Mouse (Mus musculus): Measurements from ENCODE around the gene Sspn.

Gene Sspn

DNA sequence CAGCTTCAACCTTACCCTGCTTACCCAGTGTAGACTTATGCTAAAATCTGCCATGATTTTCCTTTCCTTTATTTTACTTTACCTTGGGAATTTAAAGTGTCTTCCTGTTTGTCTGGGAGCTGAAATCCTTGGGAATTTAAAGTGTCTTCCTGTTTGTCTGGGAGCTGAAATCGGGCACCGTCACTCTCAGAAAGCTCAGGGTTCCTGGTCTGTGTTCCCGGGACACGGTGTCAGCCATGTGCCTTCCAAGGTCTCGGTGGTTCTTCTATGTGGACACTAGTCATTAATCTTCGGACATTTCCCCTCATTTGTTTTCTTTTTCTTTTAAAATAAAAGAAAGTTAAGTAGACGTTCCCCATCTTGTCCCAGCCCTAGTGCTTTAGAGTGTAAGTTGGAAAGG is 43.3 kb downstream of the Sspn start:
- H3K36me3 ChIP-seq (ENCODE audit: control insufficient read depth, insufficient read depth, low read length, poor library complexity, severe bottlenecking) = no peaks in the 10 kb centered on the region
- no peak for DNase-seq (ENCODE audit: low read depth, low spot score)
- no peaks in the 10 kb centered on the region for H3K27me3 ChIP-seq (ENCODE audit: control insufficient read depth, insufficient read depth, low read length, poor library complexity, severe bottlenecking)

DNA sequence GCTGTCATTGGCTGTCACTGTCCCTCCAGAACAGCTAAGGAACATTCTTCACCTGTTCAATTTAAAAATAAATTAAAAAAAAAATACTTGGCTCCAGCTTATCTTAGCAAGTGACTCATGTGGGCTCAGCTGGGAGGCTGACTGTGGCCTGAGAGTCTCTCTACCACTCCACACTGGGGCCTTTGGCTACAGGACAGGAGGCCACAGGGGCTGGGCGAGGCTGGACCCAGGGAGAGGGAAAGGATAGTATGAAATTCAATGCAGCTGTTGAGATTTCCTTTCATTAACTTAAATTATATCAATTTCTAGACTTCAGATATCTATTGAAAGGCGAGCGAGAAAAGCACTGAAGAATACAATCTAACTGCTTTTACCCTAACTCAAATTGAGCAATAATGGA is 45.9 kb downstream of the Sspn start:
- no peak for DNase-seq (ENCODE audit: low read depth, low spot score)
- Histone ChIP-seq H3K36me3 (ENCODE audit: control insufficient read depth, insufficient read depth, low read length, poor library complexity, severe bottlenecking) (no peaks in the 10 kb centered on the region), H3K27me3 (ENCODE audit: control insufficient read depth, insufficient read depth, low read length, poor library complexity, severe bottlenecking) (no peaks in the 10 kb centered on the region)

DNA sequence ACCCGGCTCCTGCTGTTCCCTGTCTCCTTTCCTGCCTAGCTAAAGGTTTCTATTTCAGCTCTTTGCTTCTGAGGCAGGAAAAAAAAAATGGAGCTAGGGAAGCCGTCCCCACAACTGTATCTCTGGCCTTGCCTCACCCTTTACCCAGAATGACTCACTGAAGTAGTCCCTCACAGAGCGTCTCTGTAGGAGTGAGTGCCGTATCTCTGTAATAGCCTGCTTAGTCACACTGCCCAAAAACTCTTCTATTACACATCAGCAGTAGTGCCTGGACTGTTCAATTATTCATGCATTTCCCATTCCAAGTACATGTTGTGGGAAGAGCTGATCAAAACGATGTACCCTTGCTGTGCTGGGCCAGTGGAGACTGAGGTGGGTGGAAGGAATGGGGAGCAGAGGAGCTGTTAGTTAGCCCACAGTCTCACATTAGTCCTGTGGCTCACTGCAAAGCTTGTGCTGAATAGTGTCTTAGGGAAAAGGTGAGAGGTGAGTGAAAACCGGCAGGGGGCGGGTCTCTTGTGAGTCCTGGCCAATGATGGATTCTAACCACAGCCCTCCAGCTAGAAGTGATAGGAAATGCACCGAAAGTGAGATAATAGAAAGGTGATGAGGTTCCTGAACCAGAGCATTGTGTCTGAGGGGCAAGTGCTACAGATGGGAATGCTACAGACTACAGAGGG is 46.5 kb downstream of the Sspn start:
- Histone ChIP-seq H3K27me3 (ENCODE audit: control insufficient read depth, insufficient read depth, low read length, poor library complexity, severe bottlenecking) (no peaks in the 10 kb centered on the region), H3K36me3 (ENCODE audit: control insufficient read depth, insufficient read depth, low read length, poor library complexity, severe bottlenecking) (no peaks in the 10 kb centered on the region)
- DNase-seq (ENCODE audit: low read depth, low spot score) = no peak

DNA sequence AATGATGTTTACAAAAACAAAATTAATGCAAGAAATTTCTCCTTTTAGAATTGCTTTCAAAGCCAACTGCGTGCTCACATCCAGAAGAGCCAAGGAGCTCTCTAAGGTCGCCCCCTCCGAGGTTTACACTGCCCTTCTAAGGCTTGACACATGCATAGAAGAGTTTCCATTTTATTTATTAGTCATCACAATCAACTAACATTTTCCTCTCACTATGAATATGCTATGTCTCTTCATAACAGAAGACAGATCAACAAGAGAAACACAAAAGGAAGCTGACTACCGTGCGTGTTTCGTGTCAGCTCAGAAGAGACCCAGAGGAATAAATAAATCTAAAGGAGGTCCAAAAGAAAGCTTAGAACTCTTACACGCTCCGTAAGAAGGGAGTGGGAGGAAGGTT is 49.6 kb downstream of the Sspn start:
- Histone ChIP-seq H3K36me3 (ENCODE audit: control insufficient read depth, insufficient read depth, low read length, poor library complexity, severe bottlenecking) (no peaks in the 10 kb centered on the region), H3K27me3 (ENCODE audit: control insufficient read depth, insufficient read depth, low read length, poor library complexity, severe bottlenecking) (no peaks in the 10 kb centered on the region)
- DNase-seq (ENCODE audit: low read depth, low spot score) = no peak

DNA sequence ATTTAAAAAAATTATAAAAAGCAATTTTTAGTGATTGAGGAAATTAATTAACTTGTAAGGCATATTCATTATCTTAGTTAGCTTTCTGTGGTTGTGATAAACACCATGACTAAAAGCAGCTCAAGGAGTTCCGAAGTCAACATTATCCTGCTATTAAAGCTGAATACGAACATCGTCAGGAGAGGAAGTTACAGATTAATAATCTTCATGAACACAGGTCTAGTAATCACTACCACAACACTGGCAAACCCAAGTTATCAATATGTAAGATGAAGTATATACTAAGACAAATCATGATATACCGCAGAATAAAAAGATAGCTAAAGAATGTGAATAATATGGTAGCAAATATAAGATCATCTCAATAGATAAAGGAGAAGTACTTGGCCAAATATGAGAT is 50.9 kb downstream of the Sspn start:
- Histone ChIP-seq H3K27me3 (ENCODE audit: control insufficient read depth, insufficient read depth, low read length, poor library complexity, severe bottlenecking) (no peaks in the 10 kb centered on the region), H3K36me3 (ENCODE audit: control insufficient read depth, insufficient read depth, low read length, poor library complexity, severe bottlenecking) (no peaks in the 10 kb centered on the region)
- no peak for DNase-seq (ENCODE audit: low read depth, low spot score)

DNA sequence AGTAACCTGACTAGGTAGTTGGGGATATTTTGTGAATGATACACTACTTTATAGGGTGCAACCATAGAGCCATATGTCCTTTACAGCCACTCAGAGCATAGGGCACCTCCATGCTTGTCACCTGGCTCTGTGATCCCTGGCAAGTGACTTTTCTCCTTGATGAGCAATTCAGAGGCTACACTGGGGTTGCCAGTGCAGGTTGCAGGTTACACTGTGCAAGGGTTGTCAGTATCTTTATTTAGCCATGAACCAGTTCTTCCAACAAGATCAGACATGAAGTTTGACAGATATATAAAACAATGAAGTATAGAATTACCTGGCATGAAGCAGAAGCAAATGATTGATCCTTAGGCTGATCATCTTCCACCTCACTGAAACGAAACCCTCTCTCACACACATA is 59.1 kb downstream of the Sspn start:
- no peaks in the 10 kb centered on the region for H3K27me3 ChIP-seq (ENCODE audit: control insufficient read depth, insufficient read depth, low read length, poor library complexity, severe bottlenecking)
- no peak for DNase-seq (ENCODE audit: low read depth, low spot score)
- H3K36me3 ChIP-seq (ENCODE audit: control insufficient read depth, insufficient read depth, low read length, poor library complexity, severe bottlenecking) = no peaks in the 10 kb centered on the region

DNA sequence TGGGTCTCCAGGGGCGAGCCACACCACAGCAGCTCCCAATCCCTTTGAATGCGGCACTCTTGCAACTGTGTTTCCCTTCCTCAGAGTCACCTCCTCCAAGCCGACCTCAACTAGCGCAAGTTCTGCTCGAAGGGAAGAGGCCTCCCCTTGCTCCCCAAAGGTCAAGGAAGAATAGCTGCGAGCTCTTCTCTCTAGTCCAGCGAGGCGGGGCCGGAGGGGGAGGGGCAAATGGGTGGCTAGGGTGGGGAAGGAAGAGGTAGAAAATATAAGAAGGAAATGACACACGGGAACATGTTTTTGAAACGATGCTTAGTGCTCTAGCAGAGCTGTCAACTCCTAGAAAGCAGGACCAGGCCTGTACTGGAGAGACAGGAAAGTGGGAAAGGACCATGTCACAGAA is 61.1 kb downstream of the Sspn start:
- no peaks in the 10 kb centered on the region for H3K27me3 ChIP-seq (ENCODE audit: control insufficient read depth, insufficient read depth, low read length, poor library complexity, severe bottlenecking)
- DNase-seq (ENCODE audit: low read depth, low spot score) = peak; percentile 12
- no peaks in the 10 kb centered on the region for H3K36me3 ChIP-seq (ENCODE audit: control insufficient read depth, insufficient read depth, low read length, poor library complexity, severe bottlenecking)

DNA sequence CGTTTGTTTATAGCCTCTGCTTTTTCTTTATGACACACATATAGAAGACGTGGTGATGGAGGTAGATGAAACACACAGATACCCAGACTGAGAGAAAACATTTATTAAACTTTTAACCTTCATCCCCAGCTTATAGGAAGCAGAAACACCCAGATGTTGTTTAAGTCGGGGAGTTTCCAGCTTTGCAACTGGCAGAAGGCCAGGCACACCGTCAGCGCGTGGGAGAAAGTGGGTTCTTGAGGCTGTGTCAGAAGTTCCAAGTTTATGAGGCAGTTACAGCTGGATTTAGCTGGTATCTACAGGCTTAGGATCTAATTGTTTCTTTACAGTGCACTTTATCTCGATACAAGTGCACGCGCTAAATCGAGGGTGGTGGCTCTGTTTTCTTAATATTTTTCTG is 61.5 kb downstream of the Sspn start:
- H3K36me3 ChIP-seq (ENCODE audit: control insufficient read depth, insufficient read depth, low read length, poor library complexity, severe bottlenecking) = no peaks in the 10 kb centered on the region
- H3K27me3 ChIP-seq (ENCODE audit: control insufficient read depth, insufficient read depth, low read length, poor library complexity, severe bottlenecking) = no peaks in the 10 kb centered on the region
- DNase-seq (ENCODE audit: low read depth, low spot score) = peak; percentile 46

DNA sequence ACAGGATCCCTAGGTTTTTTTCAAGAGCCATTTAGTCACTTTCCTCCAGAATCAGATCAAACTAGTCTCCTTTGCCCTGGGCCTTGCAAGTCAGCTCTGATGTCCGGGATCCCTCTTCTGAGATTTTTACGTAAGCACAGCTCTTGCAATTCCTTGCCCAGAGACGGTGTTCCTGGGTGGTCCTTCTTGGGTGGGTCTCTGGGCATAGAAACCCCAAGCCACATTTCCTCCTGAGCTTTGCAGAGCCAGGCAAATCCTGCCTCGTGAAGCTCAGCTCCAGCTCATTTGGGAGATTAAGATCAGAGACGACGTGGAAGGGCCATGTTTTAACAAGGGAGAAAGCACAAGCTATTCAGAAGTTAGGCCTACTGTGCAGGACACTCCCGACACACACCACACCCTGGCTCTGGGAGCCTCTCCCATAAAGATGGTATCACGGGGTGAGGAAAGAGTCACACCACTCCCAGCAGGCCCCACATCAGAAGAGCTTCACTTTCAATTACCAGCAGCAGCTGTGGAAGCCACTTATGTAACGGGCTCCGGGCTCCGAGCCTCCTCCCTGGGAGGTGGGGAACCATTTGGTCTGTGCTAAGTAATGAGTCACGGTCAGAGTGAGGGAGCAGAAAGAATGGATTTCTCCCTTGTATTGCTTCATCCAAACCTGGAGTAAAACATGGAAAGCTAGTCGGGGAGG is 67.0 kb downstream of the Sspn start:
- no peak for DNase-seq (ENCODE audit: low read depth, low spot score)
- H3K36me3 ChIP-seq (ENCODE audit: control insufficient read depth, insufficient read depth, low read length, poor library complexity, severe bottlenecking) = no peaks in the 10 kb centered on the region

DNA sequence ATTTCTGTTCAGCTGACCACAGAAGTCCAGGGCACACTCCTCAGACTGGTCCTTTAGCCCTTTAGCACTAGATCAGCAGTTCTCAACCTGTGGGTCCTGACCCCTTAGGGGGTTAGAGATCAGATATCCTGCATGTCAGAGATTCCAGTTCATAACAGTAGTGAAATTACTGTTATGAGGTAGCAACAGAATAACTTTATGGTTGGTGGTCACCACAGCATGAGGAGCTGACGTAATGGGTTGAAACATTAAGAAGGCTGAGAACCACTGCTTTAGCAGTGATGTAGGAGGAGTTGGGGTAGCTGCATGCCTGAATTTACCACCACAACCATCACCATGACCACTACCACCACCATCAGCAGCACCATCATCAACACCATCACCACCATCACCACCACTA is 69.3 kb downstream of the Sspn start:
- DNase-seq (ENCODE audit: low read depth, low spot score) = no peak
- no peaks in the 10 kb centered on the region for H3K27me3 ChIP-seq (ENCODE audit: control insufficient read depth, insufficient read depth, low read length, poor library complexity, severe bottlenecking)

More for the DNA sequence above, 67.0 kb downstream of the Sspn start:
- H3K27me3 ChIP-seq (ENCODE audit: control insufficient read depth, insufficient read depth, low read length, poor library complexity, severe bottlenecking) = no peaks in the 10 kb centered on the region

DNA sequence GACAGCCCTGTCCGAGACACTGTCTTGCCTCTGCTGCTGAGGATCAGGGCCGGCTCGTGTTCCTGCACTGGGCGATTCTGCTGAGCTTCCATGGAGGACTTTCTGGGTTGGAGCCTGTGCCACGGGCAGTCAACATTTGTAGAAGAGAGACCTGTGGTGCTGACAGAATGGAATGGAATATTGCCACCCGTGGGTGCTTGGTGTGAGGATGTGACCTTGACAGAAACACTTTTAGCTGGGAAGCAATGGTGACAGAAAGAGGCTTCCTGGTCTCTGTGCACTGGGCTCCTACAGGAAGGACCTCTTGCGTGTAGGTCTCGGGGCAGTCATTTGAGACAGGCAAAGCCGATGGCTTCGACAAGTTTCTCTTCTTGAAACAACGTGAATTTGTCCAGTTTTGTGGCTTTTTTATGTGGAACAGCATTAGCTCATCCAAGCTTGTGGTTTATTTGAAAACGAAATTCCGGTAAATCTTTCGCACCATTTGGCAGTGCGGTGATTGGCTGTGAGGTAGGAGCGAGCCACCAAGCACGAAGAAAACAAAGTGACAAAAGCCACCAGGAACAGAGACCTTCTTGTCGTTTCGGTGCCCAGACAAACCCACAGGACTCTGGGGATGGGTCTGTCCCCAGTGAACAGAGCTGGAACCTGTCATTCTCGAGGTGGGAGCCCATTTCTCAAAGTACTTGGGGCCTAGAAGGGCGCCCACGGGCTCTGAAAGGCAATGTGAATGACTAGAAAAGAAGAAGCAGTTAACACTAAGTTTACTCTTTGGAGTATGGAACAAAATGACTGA is 70.2 kb downstream of the Sspn start:
- no peak for DNase-seq (ENCODE audit: low read depth, low spot score)
- Histone ChIP-seq H3K36me3 (ENCODE audit: control insufficient read depth, insufficient read depth, low read length, poor library complexity, severe bottlenecking) (no peaks in the 10 kb centered on the region), H3K27me3 (ENCODE audit: control insufficient read depth, insufficient read depth, low read length, poor library complexity, severe bottlenecking) (no peaks in the 10 kb centered on the region)

More for the DNA sequence above, 69.3 kb downstream of the Sspn start:
- no peaks in the 10 kb centered on the region for H3K36me3 ChIP-seq (ENCODE audit: control insufficient read depth, insufficient read depth, low read length, poor library complexity, severe bottlenecking)

DNA sequence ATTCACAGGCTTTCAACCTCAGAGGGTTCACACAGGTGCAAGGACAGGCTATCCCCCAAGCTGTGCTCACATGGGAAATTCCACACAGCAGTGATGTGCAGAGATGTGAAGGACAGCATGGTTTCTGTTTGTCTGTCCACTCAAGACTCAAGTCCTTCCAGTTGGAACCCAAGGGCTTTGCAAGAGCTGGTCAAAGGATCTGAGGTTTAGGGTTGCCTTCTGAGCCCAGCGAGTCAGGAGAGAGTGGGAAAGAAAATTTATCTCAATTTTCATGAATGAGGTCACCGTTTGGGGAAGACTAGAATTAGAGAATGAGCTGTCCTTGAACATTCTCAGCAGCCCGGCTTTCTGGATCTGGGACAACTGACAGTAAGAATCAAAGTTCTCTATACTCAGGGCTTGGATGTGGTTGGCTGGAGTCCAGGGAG is 72.7 kb downstream of the Sspn start:
- DNase-seq (ENCODE audit: low read depth, low spot score) = no peak
- Histone ChIP-seq H3K27me3 (ENCODE audit: control insufficient read depth, insufficient read depth, low read length, poor library complexity, severe bottlenecking) (no peaks in the 10 kb centered on the region), H3K36me3 (ENCODE audit: control insufficient read depth, insufficient read depth, low read length, poor library complexity, severe bottlenecking) (no peaks in the 10 kb centered on the region)

DNA sequence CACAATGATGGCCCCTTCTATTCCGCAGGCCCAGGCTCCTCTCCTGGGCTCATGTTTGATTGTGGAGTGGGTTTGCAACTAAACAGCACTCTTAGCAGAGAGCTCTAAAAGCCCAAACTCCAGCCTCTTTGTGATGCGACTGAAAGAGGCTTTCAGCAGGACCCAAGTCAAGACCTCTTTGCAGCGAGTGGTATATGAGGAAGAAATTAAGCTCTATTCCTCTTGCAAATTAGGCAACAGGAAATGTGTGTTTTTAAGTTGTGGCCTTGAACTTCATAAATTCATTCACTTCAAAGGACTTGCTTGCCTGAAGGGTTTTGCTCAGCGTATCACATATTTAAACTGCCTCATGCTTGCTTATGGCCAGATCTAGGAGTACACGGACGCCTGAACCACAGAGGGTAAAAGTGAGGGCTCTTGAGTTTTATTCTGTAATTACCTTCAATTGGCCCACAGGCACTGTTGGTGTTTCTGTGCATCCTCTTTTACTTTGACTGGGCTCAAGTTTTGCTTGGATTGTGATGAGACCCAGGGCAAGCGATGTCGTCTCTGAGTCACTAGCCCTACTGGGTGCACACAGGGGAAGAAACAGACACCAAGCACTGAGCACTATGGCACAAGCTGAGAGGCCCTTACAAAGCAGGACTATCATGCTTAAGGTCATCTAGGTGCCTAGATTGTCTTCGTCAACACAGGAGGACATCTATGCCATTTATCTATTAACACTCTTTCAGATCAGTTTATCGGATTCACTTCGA is 73.9 kb downstream of the Sspn start:
- Histone ChIP-seq H3K27me3 (ENCODE audit: control insufficient read depth, insufficient read depth, low read length, poor library complexity, severe bottlenecking) (no peaks in the 10 kb centered on the region), H3K36me3 (ENCODE audit: control insufficient read depth, insufficient read depth, low read length, poor library complexity, severe bottlenecking) (no peaks in the 10 kb centered on the region)
- peak; percentile 15 for DNase-seq (ENCODE audit: low read depth, low spot score)

DNA sequence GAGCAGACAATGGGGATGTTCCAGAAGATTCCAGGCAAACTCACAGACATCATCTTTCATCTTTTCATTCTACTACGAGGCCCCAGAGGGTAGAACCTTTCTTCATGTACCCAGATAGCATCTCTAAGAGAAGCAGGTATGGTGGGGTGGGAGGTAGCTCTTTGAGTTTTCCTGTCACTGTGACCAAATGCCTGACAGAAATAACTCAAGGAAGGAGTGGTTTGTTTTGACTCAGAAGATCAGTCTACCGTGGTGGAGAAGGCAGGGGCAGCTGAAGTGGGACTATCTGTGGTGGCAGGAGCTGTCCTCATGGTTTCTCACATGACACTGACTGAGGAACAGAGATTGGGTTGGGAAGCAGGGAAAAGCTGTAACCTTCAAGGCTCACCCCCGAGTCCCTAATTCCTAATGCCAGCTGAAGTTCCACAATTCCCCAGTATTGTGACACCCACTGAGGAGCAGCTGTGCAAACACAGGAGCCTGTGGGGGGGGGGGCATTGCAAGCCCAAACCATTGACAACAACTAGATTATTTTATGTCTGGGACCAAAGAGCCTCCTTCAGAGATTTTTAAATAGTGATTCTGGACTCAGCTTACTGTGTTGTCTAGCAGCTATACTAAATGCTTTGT is 74.6 kb downstream of the Sspn start:
- Histone ChIP-seq H3K27me3 (ENCODE audit: control insufficient read depth, insufficient read depth, low read length, poor library complexity, severe bottlenecking) (no peaks in the 10 kb centered on the region), H3K36me3 (ENCODE audit: control insufficient read depth, insufficient read depth, low read length, poor library complexity, severe bottlenecking) (no peaks in the 10 kb centered on the region)
- peak; percentile 30 for DNase-seq (ENCODE audit: low read depth, low spot score)

Measured in splenic B cell, adult 2 months (primary cell).